Mouse (Mus musculus) right cerebral cortex, postnatal 36 days (tissue): ENCODE data around the gene Elmo1.
A peak's percentile ranks its signal among the peaks of the same experiment; 100 is the strongest.

ENCODE experiments used
- DNase-seq, 2 experiments: peaks; one replicate each; pipeline ENCODE4 v3.0.0; 2022; ENCODE audit warnings: low spot score in 2 of 2, mixed read lengths in 1 of 2

The Elmo1 gene

DNA sequence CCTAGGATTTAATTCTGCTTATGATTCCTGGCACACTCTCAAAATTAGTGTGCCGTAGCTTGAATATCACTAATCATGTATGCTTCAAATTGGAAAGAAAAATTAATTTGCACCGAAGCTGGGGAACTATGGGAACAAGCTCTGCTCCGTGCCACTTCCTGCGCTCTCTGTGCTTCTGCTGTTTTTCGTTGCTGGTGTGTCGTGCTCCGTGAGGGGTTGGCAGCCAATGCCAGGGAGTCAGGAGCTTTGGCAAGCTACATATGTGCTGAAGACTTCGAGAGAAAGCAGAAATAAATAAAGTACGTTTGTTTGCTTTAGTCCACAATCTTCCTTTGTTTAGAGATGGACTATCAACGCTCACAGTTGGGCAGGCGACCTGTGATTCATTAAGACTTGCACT lies 225.7 kb downstream of the Elmo1 start:
- DNase-seq: no peak

DNA sequence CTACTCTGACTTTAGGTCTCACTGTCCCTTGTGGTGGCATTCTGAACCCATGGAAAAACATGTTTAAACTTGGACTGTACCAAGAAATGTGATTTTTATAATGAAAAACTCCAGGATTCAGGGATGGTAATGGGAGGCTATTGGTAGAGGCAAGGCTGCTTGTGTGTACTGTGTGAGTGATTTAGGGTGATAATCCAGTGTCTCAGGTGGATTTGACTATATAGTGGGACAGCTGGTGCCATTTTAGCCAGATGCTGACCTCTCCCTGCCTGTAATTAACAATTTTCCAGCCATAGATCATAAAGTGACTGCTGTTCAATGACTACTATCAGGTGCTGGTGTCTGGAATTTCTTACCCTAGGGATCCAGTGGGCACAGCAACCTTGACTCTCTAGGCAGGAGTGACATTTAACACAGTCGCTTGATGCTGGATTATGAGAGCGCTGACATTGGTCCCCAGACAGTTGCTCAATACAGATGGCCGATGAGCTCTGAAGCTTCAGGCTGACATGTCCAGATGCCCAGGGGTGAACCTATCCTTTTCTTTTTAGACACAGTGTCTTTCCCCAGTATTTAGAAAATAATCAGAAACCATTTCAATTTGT lies 228.3 kb downstream of the Elmo1 start:
- DNase-seq: no peak

DNA sequence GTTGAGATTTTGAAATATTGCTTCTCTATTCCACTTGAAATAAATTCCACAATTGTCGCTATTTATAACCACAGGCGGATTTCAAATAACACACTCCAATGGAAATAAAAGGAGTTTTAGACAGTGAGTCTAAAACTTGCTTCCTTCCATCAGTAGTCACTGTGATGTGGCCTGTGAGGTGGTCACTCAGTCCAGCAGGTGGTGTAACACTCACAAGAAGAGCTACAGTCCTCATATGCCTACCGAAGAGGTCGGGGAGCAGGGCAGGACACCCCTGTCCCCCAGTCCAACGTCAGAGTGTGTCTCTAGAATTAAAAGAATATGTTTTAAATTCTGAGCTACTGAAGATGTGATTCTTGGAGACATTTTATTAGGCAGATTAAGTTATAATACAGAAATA lies 229.8 kb downstream of the Elmo1 start:
- DNase-seq: no peak

DNA sequence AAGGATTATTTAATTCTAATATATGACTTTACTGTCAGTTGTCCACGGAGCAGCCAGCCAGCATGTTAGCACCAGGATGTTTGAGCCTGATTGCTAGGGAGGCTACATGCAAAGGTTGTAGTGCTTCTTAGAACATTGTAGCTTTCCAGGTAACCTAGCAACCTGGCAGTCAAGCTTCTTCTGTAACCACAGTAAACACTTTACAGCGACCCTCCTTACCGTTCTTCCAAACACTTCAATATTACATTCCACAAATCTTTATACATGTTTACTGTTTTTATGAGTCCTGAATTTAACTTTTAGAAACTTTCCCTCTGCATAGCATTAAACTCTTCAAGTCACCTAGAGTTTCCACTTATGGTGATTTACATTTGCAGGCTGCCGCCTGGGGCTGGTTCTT lies 233.1 kb downstream of the Elmo1 start:
- DNase-seq: no peak

DNA sequence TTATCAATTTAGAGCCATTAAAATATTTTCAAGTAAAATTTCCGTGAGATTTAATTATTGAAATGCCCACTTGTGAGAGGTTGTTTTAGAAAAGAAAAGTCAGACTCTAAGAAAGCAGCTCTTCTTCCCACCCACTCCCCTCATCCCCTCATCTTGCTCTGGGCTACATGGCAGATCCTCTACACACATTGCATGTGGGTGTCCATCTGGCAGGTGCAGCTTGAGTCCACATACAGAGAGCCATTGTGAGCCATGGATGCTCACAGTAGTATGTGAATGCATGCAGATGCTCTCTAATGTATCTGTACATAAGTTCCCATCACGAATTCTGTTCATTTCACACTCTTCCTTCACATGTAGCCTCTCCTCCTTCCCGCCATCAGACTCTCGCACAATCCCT lies 236.7 kb downstream of the Elmo1 start:
- no peak for DNase-seq

DNA sequence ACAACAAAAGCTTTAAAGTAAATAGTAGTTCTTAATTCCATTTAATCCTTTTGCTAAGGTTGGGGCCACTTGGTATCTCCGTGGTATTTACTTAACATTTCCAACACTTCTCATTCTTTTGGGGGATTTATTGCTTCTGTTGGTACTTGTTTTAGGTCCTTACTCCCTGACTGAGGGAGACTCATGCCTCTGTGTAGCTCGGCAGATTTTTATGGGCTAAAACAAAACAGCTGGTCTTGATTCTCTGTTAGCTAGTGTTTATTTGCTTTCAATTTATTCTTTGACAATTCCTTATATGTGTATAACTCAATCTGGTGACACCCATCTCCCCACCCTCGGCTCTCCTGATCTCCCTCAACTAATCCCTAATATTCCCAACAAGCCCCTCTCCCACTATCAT lies 237.6 kb downstream of the Elmo1 start:
- DNase-seq: no peak

DNA sequence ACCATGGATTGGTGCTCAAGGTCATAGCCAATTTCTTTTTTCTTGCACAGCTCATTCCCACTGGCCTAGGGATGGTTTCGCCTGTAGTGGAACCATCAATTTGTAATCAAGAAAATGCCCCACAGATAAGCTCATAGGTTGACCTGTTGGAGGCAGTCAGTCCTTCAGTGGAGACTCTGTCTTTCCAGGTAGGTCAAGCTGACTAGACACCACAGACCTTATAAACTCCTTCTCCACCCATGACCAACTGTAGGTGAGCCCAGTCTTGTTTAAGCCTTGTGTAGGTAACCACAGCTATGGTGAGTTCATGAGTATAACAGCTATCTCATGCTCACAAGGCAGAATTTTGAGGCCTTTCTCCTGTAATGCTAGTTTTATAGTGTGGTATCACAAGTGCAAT lies 238.3 kb downstream of the Elmo1 start:
- no peak for DNase-seq

DNA sequence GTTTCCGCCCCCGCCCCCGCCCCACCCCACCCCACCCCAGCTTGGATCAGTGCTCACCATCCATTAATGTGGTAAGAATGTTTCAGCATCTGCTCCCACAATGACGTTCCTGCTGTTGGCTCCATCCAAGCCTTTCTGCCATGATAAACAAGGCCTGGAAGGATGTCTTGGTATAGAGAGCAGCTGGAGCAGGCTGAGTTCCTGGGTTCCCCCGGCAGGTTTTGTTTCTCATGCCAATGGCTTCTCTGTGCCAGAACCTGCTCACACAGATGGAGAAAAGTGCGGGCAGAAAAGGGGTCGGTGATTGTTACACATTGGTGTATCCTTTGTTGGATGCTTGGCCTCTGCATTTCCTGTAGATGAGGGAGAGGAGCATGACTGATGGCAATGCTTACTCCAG lies 240.6 kb downstream of the Elmo1 start:
- DNase-seq: no peak

DNA sequence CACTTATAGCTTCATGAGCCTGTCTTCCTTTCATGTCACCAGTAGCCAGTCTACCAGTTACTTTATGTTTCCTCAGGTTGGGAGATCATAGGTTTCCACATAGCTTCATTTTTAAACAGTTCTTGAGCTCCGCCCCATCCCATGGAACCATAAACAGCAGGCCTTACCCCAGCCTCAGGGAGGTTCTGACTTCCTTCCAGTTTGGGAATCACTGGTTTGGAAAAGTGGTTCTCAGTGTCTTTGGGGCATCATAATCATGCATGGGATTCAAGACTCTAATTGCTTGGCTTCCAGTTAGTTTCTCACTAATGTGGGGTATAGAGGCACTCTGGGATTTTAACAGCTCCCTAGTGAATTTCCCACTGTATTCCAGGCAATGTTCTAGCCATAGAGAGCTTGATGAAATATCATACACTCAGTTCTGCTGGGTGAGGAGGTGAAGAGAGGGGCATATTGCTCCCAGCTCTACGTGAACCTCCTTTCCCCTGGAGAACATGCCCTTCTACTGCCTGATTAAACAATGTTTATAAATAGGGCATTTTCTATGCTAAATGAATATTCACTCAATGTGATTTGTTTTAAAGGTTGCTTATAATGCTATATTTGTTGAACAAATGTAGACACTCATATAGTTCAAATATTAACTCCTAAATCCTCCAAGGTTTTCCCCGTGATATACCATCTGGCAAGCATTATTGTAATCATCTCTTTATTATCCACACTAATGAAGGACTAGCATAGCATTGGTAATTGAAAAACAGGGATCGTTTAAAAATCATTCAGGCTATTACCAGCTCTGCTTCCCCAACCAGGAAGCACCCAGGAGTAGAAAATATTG lies 244.9 kb downstream of the Elmo1 start:
- no peak for DNase-seq

DNA sequence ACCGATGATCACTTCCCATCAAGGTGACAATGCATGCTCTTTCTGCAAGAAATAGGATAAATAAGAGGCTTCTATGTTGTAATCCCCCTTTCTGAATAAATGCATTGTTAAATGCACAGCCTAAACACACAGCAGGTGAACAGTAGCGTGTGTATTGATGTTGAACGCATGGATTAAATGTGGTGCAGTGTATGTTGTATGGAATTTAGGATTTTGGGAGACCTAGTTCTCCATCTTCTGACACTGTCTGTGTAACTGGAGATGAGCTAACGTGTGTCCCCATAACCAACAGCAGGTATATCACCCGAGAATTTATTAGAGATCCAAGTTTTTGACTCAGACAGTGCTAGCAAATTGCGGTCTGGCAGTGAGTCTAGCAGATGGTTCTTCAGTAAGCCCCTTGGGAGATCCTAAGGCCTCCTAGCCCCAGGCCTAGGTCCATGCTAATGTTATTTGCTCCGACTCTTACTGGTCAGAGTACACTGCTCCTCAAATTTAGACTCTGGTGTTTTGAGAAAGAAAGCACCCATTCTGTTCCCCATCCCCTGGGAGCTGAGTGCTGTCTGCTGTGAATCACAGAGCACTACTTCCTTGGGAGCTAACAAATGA lies 245.6 kb downstream of the Elmo1 start:
- DNase-seq: no peak

DNA sequence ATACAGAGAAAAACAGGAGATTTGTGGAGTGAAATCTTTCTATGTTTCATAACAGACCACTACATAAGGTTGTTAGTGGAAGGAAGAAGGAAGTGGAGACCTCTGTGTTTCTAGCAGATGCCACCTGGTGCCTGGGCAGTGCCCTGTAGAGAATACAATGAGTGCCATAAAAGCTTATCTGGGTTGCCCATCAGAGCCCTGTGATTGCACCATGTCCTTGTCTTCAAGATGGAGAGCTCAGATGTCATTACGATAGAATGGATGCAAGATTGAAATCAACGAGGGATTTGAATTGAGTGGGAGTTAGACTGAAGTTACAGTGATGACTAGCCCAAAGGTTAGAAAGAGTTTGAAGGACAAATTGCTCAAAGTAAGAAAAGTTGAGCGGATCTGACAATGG lies 252.5 kb downstream of the Elmo1 start:
- no peak for DNase-seq

DNA sequence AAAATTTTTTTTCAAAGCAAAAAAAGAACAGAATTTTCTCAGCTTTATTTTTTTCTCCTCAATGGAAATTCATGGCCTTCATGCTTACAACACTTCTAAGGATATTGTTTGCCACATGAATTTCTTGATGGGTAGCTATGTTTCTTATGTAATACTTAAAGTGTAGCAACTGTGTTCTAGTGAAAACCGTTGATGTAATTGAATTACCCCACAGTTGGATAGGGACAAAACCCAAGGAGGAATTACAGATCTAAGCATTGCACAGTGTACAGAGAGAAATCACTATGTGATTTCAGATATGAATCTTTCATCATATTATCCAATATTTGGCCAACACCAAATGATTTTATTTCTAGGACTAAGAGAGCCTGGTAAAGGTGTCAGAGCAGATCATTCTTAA lies 259.4 kb downstream of the Elmo1 start:
- no peak for DNase-seq

DNA sequence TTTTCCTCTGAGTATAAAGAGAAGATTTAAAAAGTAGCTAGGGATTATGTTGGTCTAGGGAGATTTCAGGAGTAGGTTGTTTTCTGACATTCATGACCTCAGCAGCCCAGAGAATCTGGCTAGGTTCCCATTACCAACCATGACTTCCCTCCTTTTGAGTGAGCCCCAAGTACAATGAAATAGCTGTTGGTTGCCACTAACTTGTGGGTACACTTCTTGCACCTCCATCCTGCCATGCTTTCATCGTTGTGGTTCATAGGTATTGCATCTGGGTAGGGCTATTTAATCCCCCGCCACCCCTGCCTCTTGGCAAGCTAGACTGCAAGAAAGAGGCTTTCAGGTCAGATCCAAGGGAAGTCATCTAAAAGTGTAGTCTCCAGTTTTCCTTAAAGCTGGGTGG lies 262.2 kb downstream of the Elmo1 start:
- DNase-seq: no peak

DNA sequence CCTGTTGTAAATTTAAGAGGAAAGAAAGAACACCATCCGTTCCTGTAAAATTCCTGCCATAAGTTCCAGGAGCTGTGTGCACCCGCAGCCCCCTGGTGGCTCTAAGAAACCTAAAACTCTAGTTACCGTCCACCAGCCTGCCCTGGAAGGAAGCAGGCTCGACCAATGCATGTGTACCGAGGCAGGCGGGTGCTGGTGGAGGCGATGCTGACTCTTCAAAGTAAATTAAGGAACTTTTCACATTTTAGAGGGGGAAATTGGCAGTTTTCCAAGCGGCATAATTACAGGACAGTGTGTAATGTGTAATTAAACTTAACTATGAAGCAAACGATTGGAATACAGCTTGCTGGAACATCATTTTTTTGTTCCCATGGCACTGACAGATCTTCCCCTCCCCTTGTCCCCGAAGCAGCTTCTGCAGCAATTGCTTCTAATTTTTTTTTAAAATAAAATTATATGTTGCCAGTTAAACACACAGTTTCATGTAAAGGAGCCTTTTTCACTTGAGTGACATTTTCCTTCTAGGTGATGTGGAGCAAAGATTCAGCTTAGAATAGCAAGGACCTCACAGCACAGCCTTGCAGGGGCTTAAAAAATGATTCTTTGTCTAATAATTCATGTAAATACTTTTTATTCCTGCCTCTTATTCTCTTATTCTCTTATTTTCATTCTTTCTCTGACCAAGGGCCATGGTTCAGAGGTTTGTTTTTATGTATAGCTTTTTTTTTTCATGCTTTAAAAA lies 263.6 kb downstream of the Elmo1 start:
- peak in 1 of 2 experiments; percentile 15 for DNase-seq

DNA sequence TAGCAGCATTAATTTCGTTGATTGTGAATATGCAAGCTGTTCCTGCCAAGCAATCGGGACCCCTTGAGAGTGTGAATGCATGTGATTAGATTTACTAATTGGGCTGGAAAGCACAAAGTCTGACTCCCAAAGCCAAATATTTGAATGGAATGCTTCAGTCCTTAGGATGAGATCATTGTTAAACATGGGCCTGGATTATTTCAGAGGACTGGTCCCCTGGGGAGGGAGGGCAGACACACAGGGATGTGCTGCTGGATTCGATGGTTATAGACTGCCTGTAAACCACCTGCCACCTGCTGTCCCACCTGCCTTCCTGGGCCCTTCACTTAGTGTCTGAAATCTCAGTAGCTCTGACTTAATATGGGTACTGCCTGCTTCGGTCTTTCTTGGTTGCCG lies 264.2 kb downstream of the Elmo1 start:
- no peak for DNase-seq

DNA sequence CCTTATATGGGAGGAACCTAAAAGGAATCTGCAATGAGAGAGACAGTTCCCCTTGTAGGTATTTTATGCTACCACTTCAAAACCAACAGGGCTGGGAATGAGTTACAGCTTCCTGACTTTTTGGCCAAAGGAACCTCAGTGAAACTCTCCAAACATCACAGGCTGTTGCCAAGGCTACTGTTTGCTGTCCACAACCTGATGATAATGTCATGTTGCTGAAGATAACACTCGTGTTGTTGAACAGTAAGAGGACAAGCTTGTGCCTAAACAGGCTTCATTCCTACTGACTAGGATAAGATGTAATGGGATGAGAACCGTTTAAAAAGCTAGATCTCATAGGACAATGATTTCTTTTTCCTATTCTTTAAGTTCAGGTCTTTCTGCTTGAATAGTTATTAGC lies 272.1 kb downstream of the Elmo1 start:
- DNase-seq: no peak

DNA sequence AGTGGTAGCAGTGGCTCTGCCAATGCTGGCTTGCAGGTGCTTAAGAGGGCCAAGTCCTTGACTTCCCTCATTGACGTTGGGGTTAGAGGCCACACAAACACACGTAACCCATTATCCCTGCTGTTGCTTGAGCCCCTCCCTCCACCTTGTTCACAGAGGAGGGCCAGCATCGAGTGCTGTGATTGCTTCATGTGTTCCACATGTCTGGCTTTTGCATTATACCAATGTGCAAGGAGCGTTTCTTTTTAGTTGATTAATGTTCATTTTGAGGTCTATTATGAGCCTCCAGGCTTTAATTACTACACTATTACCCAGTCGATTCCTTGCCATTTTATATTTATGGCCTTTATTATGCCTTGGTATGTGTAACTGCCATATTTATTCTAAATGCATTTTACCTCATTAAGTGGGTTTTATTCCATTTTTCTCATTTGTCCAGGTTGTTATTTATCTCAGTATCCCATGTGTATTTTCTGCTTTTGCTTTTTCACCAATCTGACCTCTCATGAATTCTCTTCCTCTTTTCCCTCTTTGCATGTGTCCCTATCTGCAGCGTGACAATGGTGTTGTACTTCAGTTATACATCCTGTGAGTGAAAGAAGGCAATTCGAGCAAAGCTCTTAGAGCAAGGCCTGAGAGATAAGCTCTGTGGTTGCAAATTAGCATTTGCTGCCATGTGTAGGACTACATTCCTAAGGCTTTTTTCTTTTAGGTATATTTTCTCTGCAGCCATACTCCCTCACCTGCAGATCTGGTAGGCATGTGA lies 275.6 kb downstream of the Elmo1 start:
- DNase-seq: no peak

DNA sequence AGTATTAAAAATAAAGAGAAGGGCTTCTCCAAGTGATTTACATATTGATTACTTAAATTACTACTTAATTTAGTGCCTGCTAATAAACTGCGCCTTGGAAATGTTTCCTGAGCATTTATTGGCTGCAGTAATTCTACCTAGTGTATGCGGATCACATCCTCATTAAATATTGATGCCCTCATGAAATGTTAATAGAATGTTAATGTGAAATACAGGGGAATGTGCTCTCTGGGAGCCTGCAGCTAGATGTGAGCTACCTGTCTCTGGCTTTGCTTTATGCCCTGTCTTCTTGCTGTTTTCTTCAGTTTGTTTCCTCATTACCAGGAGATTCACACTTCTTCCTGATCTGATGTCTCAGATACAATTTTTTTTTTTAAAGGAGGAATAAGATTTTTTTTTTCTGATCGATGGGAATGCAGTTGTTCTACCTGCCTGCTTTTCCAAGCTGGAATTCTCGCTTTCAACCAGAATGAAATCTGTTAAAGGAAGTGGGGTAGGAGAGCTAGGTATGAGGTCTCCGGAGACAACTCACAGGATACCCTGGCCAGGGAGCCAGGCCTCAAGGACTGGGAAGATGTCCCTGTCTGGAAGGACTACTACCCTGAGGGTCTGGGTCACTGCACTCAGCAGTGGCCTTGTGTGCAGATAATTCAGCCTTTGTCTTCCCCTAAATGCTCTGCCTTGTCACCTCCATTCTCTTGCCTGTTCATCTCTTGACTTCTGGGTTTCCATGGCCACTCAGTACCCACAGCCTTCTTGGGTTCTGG lies 279.8 kb downstream of the Elmo1 start:
- DNase-seq: no peak

DNA sequence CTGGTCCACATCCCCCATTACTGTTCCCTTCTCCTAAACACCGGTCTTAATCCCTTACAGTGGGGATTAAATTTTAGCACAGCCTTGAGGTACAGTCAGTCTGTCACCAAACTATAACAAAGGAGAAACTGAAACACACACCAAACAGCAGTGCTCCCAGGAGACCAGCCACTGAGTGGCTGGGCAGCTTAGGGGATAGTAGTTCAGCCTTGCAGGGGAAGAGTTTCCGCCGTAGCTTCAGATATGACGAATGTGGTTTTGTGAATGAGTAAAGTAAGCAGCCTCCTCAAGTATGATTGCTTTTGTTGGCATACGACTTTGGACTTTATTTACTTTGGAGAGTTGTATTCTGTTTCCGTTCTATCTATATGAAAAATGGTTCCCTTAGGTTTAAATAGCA lies 281.1 kb downstream of the Elmo1 start:
- no peak for DNase-seq

DNA sequence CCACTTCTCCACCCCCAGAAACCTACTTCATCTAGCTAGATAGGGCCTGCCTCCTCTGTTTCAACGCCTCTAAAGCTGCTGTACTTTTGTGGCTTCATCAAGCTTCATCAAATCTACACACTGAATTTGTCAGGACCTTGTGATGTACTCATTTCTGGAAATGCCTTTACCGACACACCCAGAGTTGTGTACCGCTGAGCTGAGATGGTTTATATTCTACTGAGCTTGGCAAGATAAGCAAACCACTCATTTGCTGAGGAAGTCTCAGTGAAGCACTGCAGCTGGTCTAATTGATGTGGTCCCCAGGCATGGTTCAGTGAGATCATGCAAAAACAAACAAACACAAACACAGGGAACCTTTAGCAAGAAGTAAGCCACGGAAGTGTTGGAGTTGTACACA lies 281.9 kb downstream of the Elmo1 start:
- DNase-seq: no peak

DNA sequence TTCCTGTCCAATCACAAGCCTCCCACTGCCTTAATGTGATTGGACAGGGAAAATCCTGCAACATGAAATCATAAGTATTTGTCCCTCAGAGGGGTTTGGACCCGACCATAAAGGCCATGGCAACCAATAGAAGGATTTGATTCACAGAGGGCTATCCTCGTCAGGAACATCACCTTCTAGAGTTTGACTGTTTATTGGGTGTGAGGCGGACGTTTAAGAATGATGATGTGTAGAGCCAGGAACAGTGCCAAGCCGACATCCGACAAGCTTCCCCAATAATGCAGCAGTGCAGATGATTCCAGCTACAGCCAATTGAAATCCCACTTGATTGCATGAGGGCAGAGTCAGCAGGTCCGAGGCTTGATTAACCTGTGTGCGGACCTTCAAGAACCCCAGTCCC lies 288.5 kb downstream of the Elmo1 start:
- DNase-seq: no peak
